Mouse (Mus musculus): ENCODE data around the gene Rad50. TPM values are rescaled to one million over a fixed set of nuclear protein-coding genes. Genes with fewer than 3 reads are reported as not detected.

Gene Rad50
- polyA plus RNA-seq, 2 experiments: 5.1 to 10.3 TPM

- Histone ChIP-seq H3K27me3 (ENCODE audit: control insufficient read depth, insufficient read depth, low read length) (no peaks in the 10 kb centered on the region), H3K4me1 (replicated peaks; ENCODE audit: control insufficient read depth in 2 of 2, insufficient read depth in 2 of 2, low read length in 1 of 2) (peaks cover 17 to 48% of the 10 kb centered on the region in 2 experiments), H3K36me3 (replicated peaks; ENCODE audit: control insufficient read depth, insufficient read depth, low read depth) (no peaks in the 10 kb centered on the region), H3K27ac (no peak overlapping the region), H3K4me3 (ENCODE audit: insufficient read depth in 1 of 2, low read depth in 2 of 2, low read length in 2 of 2) (no peak overlapping the region), H3K4me2 (ENCODE audit: low read depth) (no peak overlapping the region), H3K9me3 (ENCODE audit: control insufficient read depth, low read length) (no peaks in the 10 kb centered on the region), H3K9ac (replicated peaks) (no peak overlapping the region)
- TF ChIP-seq CTCF (IDR thresholded peaks at IDR 0.05; ENCODE audit: low read depth) (no peak), EP300 (IDR thresholded peaks at IDR 0.05; ENCODE audit: low read depth) (no peak)
- WGBS (ENCODE audit: insufficient replicate concordance): 55% methylated on average over 11 of the region's 11 CpGs
- ATAC-seq (ENCODE audit: insufficient read depth) (no peak), DNase-seq (ENCODE audit: low read depth in 3 of 3, low spot score in 3 of 3) (no peak)
These were observed 85.3 kb downstream of the Rad50 start for GRCm38 (mm10) chr11:53621582-53622439.

- Histone ChIP-seq H3K27ac (no peak overlapping the region), H3K27me3 (ENCODE audit: control insufficient read depth, insufficient read depth, low read length) (no peaks in the 10 kb centered on the region), H3K4me3 (ENCODE audit: insufficient read depth in 1 of 2, low read depth in 2 of 2, low read length in 2 of 2) (no peak overlapping the region), H3K4me1 (replicated peaks; ENCODE audit: control insufficient read depth in 2 of 2, insufficient read depth in 2 of 2, low read length in 1 of 2) (peaks cover 26 to 45% of the 10 kb centered on the region in 2 experiments), H3K4me2 (ENCODE audit: low read depth) (no peak overlapping the region), H3K9ac (replicated peaks) (no peak overlapping the region), H3K36me3 (replicated peaks; ENCODE audit: control insufficient read depth, insufficient read depth, low read depth) (no peaks in the 10 kb centered on the region), H3K9me3 (ENCODE audit: control insufficient read depth, low read length) (no peaks in the 10 kb centered on the region)
- ATAC-seq (ENCODE audit: insufficient read depth) (no peak), DNase-seq (ENCODE audit: low read depth in 3 of 3, low spot score in 3 of 3) (no peak)
- TF ChIP-seq EP300 (IDR thresholded peaks at IDR 0.05; ENCODE audit: low read depth): no peak
- no peak for TF ChIP-seq CTCF (IDR thresholded peaks at IDR 0.05; ENCODE audit: low read depth)
- WGBS (ENCODE audit: insufficient replicate concordance): 29% methylated on average over 4 of the region's 4 CpGs
These were observed 87.0 kb downstream of the Rad50 start for GRCm38 (mm10) chr11:53620094-53620493.

GRCm38 (mm10) chr11:53619428-53619827, 87.7 kb downstream of the Rad50 start:
- WGBS (ENCODE audit: insufficient replicate concordance): 30% methylated on average over 6 of the region's 6 CpGs

DNA sequence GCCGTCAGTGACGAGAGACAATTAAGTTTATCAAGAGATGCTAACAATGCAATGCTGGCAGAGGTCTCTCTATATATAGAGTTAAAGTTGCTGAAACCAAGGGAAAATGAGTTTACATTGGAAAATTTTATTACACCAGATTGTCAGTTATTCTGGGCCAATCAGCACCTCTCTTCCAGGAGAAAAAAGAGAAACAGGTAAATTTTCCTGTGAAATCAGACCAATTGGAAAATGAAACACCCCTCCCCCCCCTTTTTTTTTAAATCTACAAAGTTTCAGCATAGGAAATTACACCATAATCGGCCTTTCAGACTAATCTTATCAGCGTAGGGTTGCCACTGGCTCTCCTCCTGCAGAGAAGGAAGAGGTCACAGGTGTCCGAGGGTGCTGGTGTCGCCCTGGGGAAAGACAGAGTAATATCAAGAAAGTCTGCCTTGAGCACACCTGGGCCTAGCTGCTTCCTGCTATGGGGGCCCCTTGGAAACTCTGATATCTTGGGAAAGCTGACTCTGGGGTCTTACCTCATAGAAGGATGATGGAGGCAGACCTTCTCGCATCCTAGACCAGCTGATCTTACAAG, 88.4 kb downstream of the Rad50 start, which contains the start of gene Il4:
Gene Il4 (minus strand): TSS at position 51 of the 580 bp plus-strand sequence.
- DNase-seq (ENCODE audit: low read depth in 3 of 3, low spot score in 3 of 3) (no peak), ATAC-seq (ENCODE audit: insufficient read depth) (no peak)
- Histone ChIP-seq H3K4me2 (ENCODE audit: low read depth) (no peak within 1 kb of the TSS), H3K9me3 (ENCODE audit: control insufficient read depth, low read length) (no peaks in the 10 kb centered on the region), H3K4me1 (replicated peaks; ENCODE audit: control insufficient read depth in 2 of 2, insufficient read depth in 2 of 2, low read length in 1 of 2) (peaks cover 33 to 52% of the 10 kb centered on the region in 2 experiments), H3K4me3 (ENCODE audit: insufficient read depth in 1 of 2, low read depth in 2 of 2, low read length in 2 of 2) (no peak within 1 kb of the TSS), H3K27ac (no peak within 1 kb of the TSS), H3K27me3 (ENCODE audit: control insufficient read depth, insufficient read depth, low read length) (no peaks in the 10 kb centered on the region), H3K36me3 (replicated peaks; ENCODE audit: control insufficient read depth, insufficient read depth, low read depth) (no peaks in the 10 kb centered on the region), H3K9ac (replicated peaks) (no peak within 1 kb of the TSS)
- TF ChIP-seq CTCF (IDR thresholded peaks at IDR 0.05; ENCODE audit: low read depth): no peak
- TF ChIP-seq EP300 (IDR thresholded peaks at IDR 0.05; ENCODE audit: low read depth): no peak
- WGBS (ENCODE audit: insufficient replicate concordance): 38% methylated on average over 7 of the region's 7 CpGs

More at GRCm38 (mm10) chr11:53619428-53619827, 87.7 kb downstream of the Rad50 start:
- H3K4me1 ChIP-seq (replicated peaks; ENCODE audit: control insufficient read depth in 2 of 2, insufficient read depth in 2 of 2, low read length in 1 of 2): peaks cover 30 to 48% of the 10 kb centered on the region in 2 experiments
- no peak overlapping the region for H3K27ac ChIP-seq
- ATAC-seq (ENCODE audit: insufficient read depth) (peak; percentile 52; the same call in 1 of the 2 replicates), DNase-seq (ENCODE audit: low read depth in 3 of 3, low spot score in 3 of 3) (no peak)
- H3K27me3 ChIP-seq (ENCODE audit: control insufficient read depth, insufficient read depth, low read length): no peaks in the 10 kb centered on the region
- H3K36me3 ChIP-seq (replicated peaks; ENCODE audit: control insufficient read depth, insufficient read depth, low read depth): no peaks in the 10 kb centered on the region
- H3K9ac ChIP-seq (replicated peaks): no peak overlapping the region
- TF ChIP-seq CTCF (IDR thresholded peaks at IDR 0.05; ENCODE audit: low read depth) (no peak), EP300 (IDR thresholded peaks at IDR 0.05; ENCODE audit: low read depth) (peak; percentile 7; the same call in 1 of the 2 replicates)
- no peak overlapping the region for H3K4me2 ChIP-seq (ENCODE audit: low read depth)
- H3K9me3 ChIP-seq (ENCODE audit: control insufficient read depth, low read length): no peaks in the 10 kb centered on the region
- H3K4me3 ChIP-seq (ENCODE audit: insufficient read depth in 1 of 2, low read depth in 2 of 2, low read length in 2 of 2): no peak overlapping the region

GRCm38 (mm10) chr11:53617562-53618109, 89.5 kb downstream of the Rad50 start:
- Histone ChIP-seq H3K4me1 (replicated peaks; ENCODE audit: control insufficient read depth in 2 of 2, insufficient read depth in 2 of 2, low read length in 1 of 2) (peaks cover 33 to 52% of the 10 kb centered on the region in 2 experiments), H3K9me3 (ENCODE audit: control insufficient read depth, low read length) (no peaks in the 10 kb centered on the region), H3K27ac (no peak overlapping the region), H3K9ac (replicated peaks) (no peak overlapping the region), H3K36me3 (replicated peaks; ENCODE audit: control insufficient read depth, insufficient read depth, low read depth) (no peaks in the 10 kb centered on the region), H3K27me3 (ENCODE audit: control insufficient read depth, insufficient read depth, low read length) (no peaks in the 10 kb centered on the region), H3K4me2 (ENCODE audit: low read depth) (peak overlapping the region; percentile 28; the same call in 1 of the 2 replicates), H3K4me3 (ENCODE audit: insufficient read depth in 1 of 2, low read depth in 2 of 2, low read length in 2 of 2) (no peak overlapping the region)
- DNase-seq (ENCODE audit: low read depth in 3 of 3, low spot score in 3 of 3): no peak
- TF ChIP-seq CTCF (IDR thresholded peaks at IDR 0.05; ENCODE audit: low read depth) (no peak), EP300 (IDR thresholded peaks at IDR 0.05; ENCODE audit: low read depth) (no peak)
- no peak for ATAC-seq (ENCODE audit: insufficient read depth)
- 41% methylated on average over 4 of the region's 4 CpGs for WGBS (ENCODE audit: insufficient replicate concordance)

Data from liver, embryonic 14.5 days (tissue).